Mouse (Mus musculus) heart, postnatal 0 days (tissue): ENCODE data around the gene Cnnm1.

ENCODE experiments used
- CTCF ChIP-seq: IDR thresholded peaks from 2 replicates; pipeline ENCODE4 v1.5.1; 2016; ENCODE audit warnings: antibody characterized with exemption, control low read depth, low read depth
- EP300 ChIP-seq: IDR thresholded peaks from 2 replicates; pipeline ENCODE4 v1.6.1; 2016; ENCODE audit warnings: antibody characterized with exemption, low read depth

DNA sequence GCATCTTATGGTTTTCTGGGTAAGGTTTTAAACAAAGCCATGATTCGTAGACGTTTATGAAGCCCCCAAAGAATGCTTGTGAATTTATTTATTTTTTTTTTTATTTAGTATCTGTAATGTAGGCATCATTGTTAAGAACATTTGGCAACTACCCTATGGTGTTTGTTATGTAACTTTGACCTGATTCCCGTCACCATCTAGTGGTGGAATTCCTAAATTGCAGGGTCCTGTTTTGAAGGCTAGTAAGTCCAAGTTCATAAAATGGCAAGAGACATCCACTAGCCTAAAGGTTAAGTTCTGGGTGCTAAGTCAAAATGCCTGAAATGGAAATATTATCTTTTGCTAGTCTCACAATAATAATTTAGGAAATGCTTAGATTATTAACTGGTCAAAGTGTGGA is 47.2 kb downstream of the Cnnm1 start:
- TF ChIP-seq CTCF = peak; percentile 66
- TF ChIP-seq EP300 = no peak
